Mouse (Mus musculus) forebrain, embryonic 14.5 days (tissue): Measurements from ENCODE around the gene Mettl1. TPM values are rescaled to one million over a fixed set of nuclear protein-coding genes. Genes with fewer than 3 reads are reported as not detected.

Experiments
- ATAC-seq: fragments of 200-750 bp; cut with Nextera tagmentation; 2 replicates; pipeline ENCODE4 v1.8.0; 2017; ENCODE audit warnings: mild to moderate bottlenecking, moderate library complexity
- DNase-seq: peaks from one replicate; pipeline ENCODE4 v3.0.0-alpha.2; 2015; ENCODE audit warnings: low spot score
- H3K27ac ChIP-seq: fragments of 300-500 bp; sonication (generic); 2 replicates; pipeline ENCODE4 v1.5.1; 2014; ENCODE audit warnings: low read depth, mild to moderate bottlenecking, control low read depth, low read length, moderate library complexity
- H3K27me3 ChIP-seq: fragments of 300-500 bp; sonication (generic); replicated peaks from 2 replicates; pipeline ENCODE4 v1.6.1; 2014; ENCODE audit warnings: low read length, control low read depth, mixed read lengths; ENCODE audit not compliant: control insufficient read depth, insufficient read depth
- H3K36me3 ChIP-seq: fragments of 300-500 bp; sonication (generic); 2 replicates; pipeline ENCODE4 v1.6.1; 2014; ENCODE audit warnings: low read length, control low read depth; ENCODE audit not compliant: control insufficient read depth, insufficient read depth
- H3K4me1 ChIP-seq: fragments of 300-500 bp; sonication (generic); 2 replicates; pipeline ENCODE4 v1.6.1; 2014; ENCODE audit warnings: antibody characterized with exemption, low read length, control low read depth; ENCODE audit not compliant: control insufficient read depth, insufficient read depth
- H3K4me2 ChIP-seq: fragments of 300-500 bp; sonication (generic); 2 replicates; pipeline ENCODE4 v1.6.1; 2014; ENCODE audit warnings: mild to moderate bottlenecking, control low read depth, low read length
- H3K4me3 ChIP-seq: fragments of 300-500 bp; sonication (generic); 2 replicates; pipeline ENCODE4 v1.5.1; 2014; ENCODE audit warnings: low read depth, low read length, control low read depth
- H3K9ac ChIP-seq: fragments of 300-500 bp; sonication (generic); 2 replicates; pipeline ENCODE4 v1.6.1; 2014; ENCODE audit warnings: mild to moderate bottlenecking, low read length, control low read depth, moderate library complexity
- H3K9me3 ChIP-seq: fragments of 300-500 bp; sonication (generic); replicated peaks from 2 replicates; pipeline ENCODE4 v1.6.1; 2016; ENCODE audit warnings: low read length, control low read depth, mixed read lengths; ENCODE audit not compliant: control insufficient read depth
- WGBS: fragments of 180-500 bp; shearing (Covaris S2); extraction: QIAGEN DNeasy Blood & Tissue Kit; methylation state at CpG from one replicate; pipeline ENCODE4 v1.1.7; 2014; 5-methylcytosine and 5-hydroxymethylcytosine counted together
- polyA plus RNA-seq: library from polyadenylated mRNA; unstranded; fragments of >200 nt; fragmentation: Nextera tagmentation; extraction: Ambion mirVana; gene quantifications from 2 replicates; pipeline ENCODE4 v1.2.1, GENCODE M21; 2014

Mettl1 gene
- polyA plus RNA-seq, 1 experiment from 2014 or later = 21.4 TPM

- H3K4me2 ChIP-seq = no peak overlapping the region
- H3K4me3 ChIP-seq = no peak overlapping the region
- no peak overlapping the region for H3K27ac ChIP-seq
- H3K36me3 ChIP-seq = peaks cover 16% of the 10 kb centered on the region
- no peaks in the 10 kb centered on the region for H3K27me3 ChIP-seq
- WGBS = 72% methylated on average over 7 of the region's 7 CpGs
- DNase-seq = no peak
- ATAC-seq = no peak
- H3K9me3 ChIP-seq = no peaks in the 10 kb centered on the region
- H3K9ac ChIP-seq = no peak overlapping the region
- no peaks in the 10 kb centered on the region for H3K4me1 ChIP-seq
These were observed 37.4 kb upstream of the Mettl1 start for GRCm38 (mm10) chr10:127003806-127004205.

DNA sequence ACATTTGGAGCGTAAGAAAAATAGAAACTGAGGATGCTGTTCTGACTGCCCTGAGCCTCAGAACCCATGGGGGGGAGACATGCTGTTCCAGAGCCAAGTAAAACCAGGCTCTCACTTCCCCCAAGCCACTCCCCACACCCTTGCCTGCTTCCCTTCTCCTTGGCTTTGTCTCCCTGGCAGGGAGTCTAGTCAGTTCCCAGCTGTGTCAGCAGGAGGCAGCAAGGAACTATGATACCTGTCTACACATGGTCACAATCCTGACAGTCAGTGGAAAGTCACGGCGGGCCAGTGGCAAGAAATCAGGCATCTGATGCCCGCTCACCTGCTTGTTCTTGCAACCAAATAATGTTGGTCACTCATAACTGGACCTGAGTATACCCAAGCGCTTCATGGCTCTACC is 24.7 kb upstream of the Mettl1 start:
- Histone ChIP-seq H3K9me3 (no peaks in the 10 kb centered on the region), H3K4me1 (no peaks in the 10 kb centered on the region), H3K27me3 (no peaks in the 10 kb centered on the region), H3K4me2 (no peak overlapping the region), H3K36me3 (no peaks in the 10 kb centered on the region; the same call in 1 of the 2 replicates), H3K27ac (no peak overlapping the region), H3K4me3 (no peak overlapping the region), H3K9ac (no peak overlapping the region)
- WGBS = 65% methylated on average over 5 of the region's 5 CpGs
- ATAC-seq (no peak), DNase-seq (no peak)

DNA sequence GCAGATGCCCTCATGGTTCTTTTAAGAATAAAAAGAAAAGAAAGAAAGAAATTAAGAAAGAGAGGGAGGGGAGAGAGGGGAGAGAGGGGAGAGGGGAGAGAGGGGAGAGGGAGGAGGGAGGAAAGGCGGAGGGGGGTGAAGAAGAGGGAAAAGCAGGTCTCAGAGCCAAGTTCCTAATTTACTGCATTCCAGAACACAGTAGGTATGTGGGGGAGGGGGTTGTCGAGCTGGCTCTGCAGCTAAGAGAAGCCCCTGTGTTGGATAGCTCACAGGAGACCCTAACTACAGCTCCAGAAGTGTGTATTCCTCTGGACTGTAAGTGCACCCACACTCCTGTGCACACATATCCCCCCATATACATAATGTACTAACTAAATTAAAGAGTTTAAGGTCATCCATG is 24.1 kb upstream of the Mettl1 start:
- no peaks in the 10 kb centered on the region for H3K4me1 ChIP-seq
- peaks cover 5% of the 10 kb centered on the region for H3K36me3 ChIP-seq
- H3K9ac ChIP-seq = no peak overlapping the region
- DNase-seq (no peak), ATAC-seq (no peak)
- H3K27ac ChIP-seq = no peak overlapping the region
- 13% methylated on average over 2 of the region's 2 CpGs for WGBS
- H3K4me3 ChIP-seq = no peak overlapping the region
- H3K4me2 ChIP-seq = no peak overlapping the region
- no peaks in the 10 kb centered on the region for H3K9me3 ChIP-seq
- H3K27me3 ChIP-seq = no peaks in the 10 kb centered on the region

- Histone ChIP-seq H3K36me3 (peaks cover 16% of the 10 kb centered on the region), H3K9me3 (no peaks in the 10 kb centered on the region), H3K27ac (no peak overlapping the region), H3K4me2 (no peak overlapping the region), H3K4me1 (no peaks in the 10 kb centered on the region), H3K27me3 (no peaks in the 10 kb centered on the region), H3K4me3 (no peak overlapping the region), H3K9ac (no peak overlapping the region)
- DNase-seq (no peak), ATAC-seq (no peak)
- 67% methylated on average over 16 of the region's 16 CpGs for WGBS
These were observed 22.8 kb upstream of the Mettl1 start for GRCm38 (mm10) chr10:127018422-127018821.

DNA sequence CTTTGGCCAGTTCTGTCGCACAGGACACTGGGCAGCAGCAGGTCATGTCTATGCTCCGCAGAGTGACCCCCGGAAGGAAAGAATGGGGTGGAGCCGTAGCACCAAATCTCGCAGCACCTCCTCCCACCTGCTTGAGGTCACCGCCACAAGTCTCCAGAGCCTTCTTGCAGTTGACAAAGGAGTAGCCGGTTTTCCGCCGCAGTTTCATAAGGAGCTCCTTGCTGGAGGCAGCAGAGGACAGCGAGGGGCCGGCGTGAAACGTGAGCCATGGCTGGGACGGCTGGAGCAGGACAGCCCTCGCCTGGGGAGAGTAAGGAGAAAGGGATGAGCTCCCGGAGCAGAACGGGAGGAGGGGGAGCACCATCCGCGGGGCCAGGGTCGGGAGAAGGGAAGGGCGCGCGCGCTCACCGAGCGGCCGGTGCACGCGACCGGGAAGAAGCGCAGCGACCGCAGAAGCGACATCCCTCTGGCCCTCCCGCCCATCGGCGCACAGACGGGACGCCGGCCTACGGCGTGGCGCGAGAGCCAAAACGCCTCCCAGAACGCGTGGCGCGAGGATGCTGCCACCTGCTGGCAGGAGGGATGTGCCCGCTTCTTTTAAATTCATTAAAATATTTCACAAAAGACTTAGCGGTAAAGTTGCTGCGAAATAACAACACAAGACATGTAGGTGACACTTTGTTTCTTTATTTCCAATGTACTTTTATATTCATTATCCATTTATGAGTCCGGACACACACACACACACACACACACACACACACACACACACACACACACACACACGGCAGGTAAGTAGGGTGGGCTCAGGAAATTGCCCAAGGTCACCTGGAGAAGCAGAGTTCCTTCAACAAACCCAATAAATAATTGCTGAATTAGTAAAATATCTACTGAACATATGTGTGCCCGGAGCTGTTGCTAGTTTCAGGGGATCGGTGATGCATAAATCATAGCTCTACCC is 10.6 kb upstream of the Mettl1 start, which contains the start of gene Tsfm:
Tsfm (minus strand) TSS at position 505 of the 961 bp plus-strand sequence.
- ATAC-seq (peak; percentile 92), DNase-seq (peak; percentile 96)
- peak within 1 kb of the TSS; percentile 90 for H3K9ac ChIP-seq
- peak within 1 kb of the TSS; percentile 81 for H3K4me3 ChIP-seq
- no peaks in the 10 kb centered on the region for H3K27me3 ChIP-seq
- no peaks in the 10 kb centered on the region for H3K9me3 ChIP-seq
- peaks cover 32% of the 10 kb centered on the region for H3K36me3 ChIP-seq
- 5% methylated on average over 52 of the region's 56 CpGs for WGBS
- H3K4me1 ChIP-seq = peaks cover 3% of the 10 kb centered on the region; the same call in 1 of the 2 replicates
- H3K27ac ChIP-seq = peak within 1 kb of the TSS; percentile 58; the same call in 1 of the 2 replicates
- H3K4me2 ChIP-seq = peak within 1 kb of the TSS; percentile 56

DNA sequence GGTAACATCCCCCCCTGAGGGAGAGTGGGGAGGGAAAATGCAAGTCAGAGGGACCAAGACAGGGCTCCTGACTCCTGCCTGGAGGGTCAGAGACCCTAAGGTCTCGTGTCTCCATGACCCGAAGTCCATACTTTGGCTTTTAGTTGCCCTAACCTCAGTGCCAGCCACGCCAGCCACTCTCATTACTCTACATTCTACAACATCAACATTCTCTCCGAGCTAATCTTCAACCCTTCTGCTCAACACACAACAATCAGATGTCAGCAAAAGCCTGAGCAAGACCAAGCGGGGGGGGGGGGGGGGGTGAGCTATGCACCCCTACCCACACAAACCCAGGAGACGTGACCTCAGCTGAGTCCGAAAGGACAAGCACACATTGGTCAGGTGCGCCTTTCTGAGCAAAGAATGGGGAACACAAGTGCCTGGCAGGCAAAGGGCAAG is 7.9 kb upstream of the Mettl1 start:
- Histone ChIP-seq H3K27me3 (no peaks in the 10 kb centered on the region), H3K9me3 (no peaks in the 10 kb centered on the region), H3K4me1 (peaks cover 3% of the 10 kb centered on the region; the same call in 1 of the 2 replicates), H3K27ac (no peak overlapping the region), H3K4me3 (no peak overlapping the region), H3K36me3 (peaks cover 6% of the 10 kb centered on the region), H3K9ac (no peak overlapping the region), H3K4me2 (no peak overlapping the region)
- WGBS = 79% methylated on average over 8 of the region's 8 CpGs
- DNase-seq = no peak
- no peak for ATAC-seq

GRCm38 (mm10) chr10:127036273-127036672 is 4.9 kb upstream of the Mettl1 start:
- Histone ChIP-seq H3K4me2 (no peak overlapping the region), H3K9me3 (no peaks in the 10 kb centered on the region), H3K27me3 (no peaks in the 10 kb centered on the region), H3K9ac (no peak overlapping the region), H3K36me3 (no peaks in the 10 kb centered on the region), H3K4me3 (no peak overlapping the region), H3K27ac (no peak overlapping the region), H3K4me1 (no peaks in the 10 kb centered on the region)
- no peak for ATAC-seq
- no peak for DNase-seq
- 81% methylated on average over 12 of the region's 12 CpGs for WGBS

- Histone ChIP-seq H3K4me1 (peaks cover 3% of the 10 kb centered on the region; the same call in 1 of the 2 replicates), H3K4me2 (no peak overlapping the region), H3K9ac (no peak overlapping the region), H3K9me3 (no peaks in the 10 kb centered on the region), H3K27ac (no peak overlapping the region), H3K27me3 (no peaks in the 10 kb centered on the region), H3K4me3 (no peak overlapping the region), H3K36me3 (no peaks in the 10 kb centered on the region)
- ATAC-seq (no peak), DNase-seq (no peak)
- 73% methylated on average over 12 of the region's 12 CpGs for WGBS
These were observed 3.6 kb upstream of the Mettl1 start for GRCm38 (mm10) chr10:127037641-127038040.
